Mouse (Mus musculus) heart, embryonic 10.5 days (tissue): ENCODE data around the gene Gm11037. TPM values are rescaled to one million over a fixed set of nuclear protein-coding genes. Genes with fewer than 3 reads are reported as not detected.

Experiments
- DNase-seq: peaks from one replicate; pipeline ENCODE4 v3.0.0-alpha.2; 2017; ENCODE audit warnings: low spot score
- H3K27ac ChIP-seq: fragments of 300-500 bp; sonication (generic); 2 replicates; pipeline ENCODE4 v1.5.1; 2016; ENCODE audit warnings: mild to moderate bottlenecking
- H3K27me3 ChIP-seq: fragments of 300-500 bp; sonication (generic); 2 replicates; pipeline ENCODE4 v1.6.1; 2016; ENCODE audit warnings: mild to moderate bottlenecking; ENCODE audit not compliant: poor library complexity, insufficient read depth, severe bottlenecking
- H3K36me3 ChIP-seq: fragments of 300-500 bp; sonication (generic); 2 replicates; pipeline ENCODE4 v1.6.1; 2016; ENCODE audit warnings: mild to moderate bottlenecking, moderate library complexity
- H3K4me1 ChIP-seq: fragments of 300-500 bp; sonication (generic); 2 replicates; pipeline ENCODE4 v1.6.1; 2016; ENCODE audit warnings: mild to moderate bottlenecking
- H3K4me3 ChIP-seq: fragments of 300-500 bp; sonication (generic); 2 replicates; pipeline ENCODE4 v1.5.1; 2016; ENCODE audit warnings: mild to moderate bottlenecking, moderate library complexity
- H3K9me3 ChIP-seq: fragments of 300-500 bp; sonication (generic); 2 replicates; pipeline ENCODE4 v1.6.1; 2016; ENCODE audit warnings: mild to moderate bottlenecking, moderate library complexity
- WGBS: fragments of 180-500 bp; shearing (Covaris S2); methylation state at CpG from one replicate; pipeline ENCODE4 v1.1.7; 2016; 5-methylcytosine and 5-hydroxymethylcytosine counted together
- polyA plus RNA-seq: library from polyadenylated mRNA; unstranded; fragments of >200 nt; fragmentation: Nextera tagmentation; extraction: Ambion mirVana; gene quantifications from 2 replicates; pipeline ENCODE4 v1.2.1, GENCODE M21; 2016

Gm11037 gene
- polyA plus RNA-seq, 1 experiment from 2014 or later = not detected

DNA sequence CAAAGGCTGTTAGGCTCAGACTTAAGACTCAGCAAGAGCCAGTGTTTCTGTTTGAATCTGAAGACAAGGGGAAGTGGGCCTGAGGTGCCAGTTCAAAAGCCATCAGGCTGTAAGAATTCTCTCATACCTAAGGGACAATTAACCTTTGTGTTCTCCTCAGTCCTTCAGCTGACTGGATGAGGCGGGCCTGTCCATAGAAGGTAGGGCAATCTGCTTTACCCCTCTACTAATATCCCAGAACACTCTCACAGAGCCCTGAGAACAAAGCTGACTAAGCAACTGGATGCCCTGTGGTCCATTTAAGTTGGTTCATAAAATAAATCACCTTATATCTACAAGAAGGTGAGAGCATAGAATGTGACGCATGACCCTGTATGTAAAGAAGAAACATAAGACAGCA lies 32.9 kb downstream of the Gm11037 start:
- WGBS = 92% methylated on average over 2 of the region's 2 CpGs
- peaks cover 26% of the 10 kb centered on the region for H3K27me3 ChIP-seq
- no peak overlapping the region for H3K27ac ChIP-seq
- no peaks in the 10 kb centered on the region for H3K36me3 ChIP-seq
- no peak overlapping the region for H3K4me3 ChIP-seq
- no peak for DNase-seq
- H3K4me1 ChIP-seq = peaks cover 2% of the 10 kb centered on the region; the same call in 1 of the 2 replicates
- no peaks in the 10 kb centered on the region for H3K9me3 ChIP-seq

DNA sequence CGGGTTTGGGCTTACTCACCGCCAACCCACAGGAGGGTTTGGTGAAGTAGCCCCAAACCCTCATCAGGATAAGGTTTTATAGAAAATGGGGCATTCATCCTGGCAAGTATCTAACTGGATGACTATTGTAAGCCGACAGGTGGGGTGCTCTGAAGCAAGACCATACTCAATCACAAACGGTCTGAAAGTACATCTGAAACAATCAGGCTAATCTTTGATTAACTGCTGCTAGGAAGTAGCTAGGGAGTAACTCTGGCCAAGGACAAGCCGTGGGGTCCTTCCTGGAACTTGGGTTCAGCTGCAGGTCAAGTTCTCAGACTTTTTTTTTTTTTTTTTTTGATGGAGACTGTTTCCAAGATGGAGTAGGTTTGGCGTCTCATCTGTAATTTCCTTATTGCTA lies 34.7 kb downstream of the Gm11037 start:
- no peaks in the 10 kb centered on the region for H3K36me3 ChIP-seq
- no peaks in the 10 kb centered on the region for H3K9me3 ChIP-seq
- 79% methylated on average over 6 of the region's 6 CpGs for WGBS
- peaks cover 11% of the 10 kb centered on the region for H3K4me1 ChIP-seq
- H3K4me3 ChIP-seq = no peak overlapping the region
- peaks cover 45% of the 10 kb centered on the region for H3K27me3 ChIP-seq
- H3K27ac ChIP-seq = no peak overlapping the region
- DNase-seq = no peak

DNA sequence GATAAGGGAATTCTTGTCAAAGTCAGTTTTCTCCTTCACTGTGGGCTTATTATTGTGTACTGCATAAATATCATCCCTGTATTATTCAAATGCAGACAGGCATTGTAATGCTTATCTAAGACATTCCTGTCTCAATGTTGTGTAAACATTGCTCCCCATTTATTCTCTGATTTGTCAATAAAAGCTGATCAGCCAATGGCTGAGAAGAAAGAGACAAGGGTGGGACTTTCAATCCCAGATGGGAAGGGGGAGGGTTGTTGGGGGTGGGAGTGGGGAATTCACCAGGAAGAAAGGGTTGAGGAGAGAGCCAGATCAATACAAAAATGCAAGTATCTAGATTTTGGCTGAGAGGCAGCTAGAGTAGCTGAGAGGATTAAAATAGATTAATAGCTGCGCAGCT lies 35.6 kb downstream of the Gm11037 start:
- WGBS = 70% methylated on average over 1 of the region's 1 CpGs
- Histone ChIP-seq H3K27me3 (peaks cover 54% of the 10 kb centered on the region), H3K27ac (no peak overlapping the region)

DNA sequence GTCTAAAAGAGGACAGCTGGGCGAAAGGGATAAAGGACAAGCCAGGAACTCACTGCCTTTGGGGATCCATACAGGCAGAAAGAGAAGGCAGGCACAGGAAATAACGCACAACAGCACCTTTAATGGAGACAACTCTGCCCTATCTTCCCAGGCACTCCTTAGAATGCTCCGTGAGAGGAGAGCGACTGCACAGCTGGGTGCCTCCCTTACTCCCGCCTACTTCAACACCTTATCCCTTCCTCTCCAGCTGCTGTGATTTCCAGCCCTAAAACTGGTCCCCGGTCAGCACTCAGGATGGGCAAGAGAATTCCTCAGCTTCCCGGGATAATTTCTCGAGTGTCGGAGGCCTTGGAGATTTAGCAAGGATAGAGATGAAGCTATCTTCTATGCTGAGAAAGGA lies 37.6 kb downstream of the Gm11037 start:
- Histone ChIP-seq H3K9me3 (no peaks in the 10 kb centered on the region), H3K4me1 (peaks cover 19% of the 10 kb centered on the region), H3K27me3 (peaks cover 57% of the 10 kb centered on the region), H3K4me3 (peak overlapping the region; percentile 55), H3K36me3 (no peaks in the 10 kb centered on the region), H3K27ac (no peak overlapping the region)
- 9% methylated on average over 9 of the region's 9 CpGs for WGBS
- no peak for DNase-seq

More for the DNA sequence above, 35.6 kb downstream of the Gm11037 start:
- H3K9me3 ChIP-seq = no peaks in the 10 kb centered on the region
- no peak for DNase-seq
- H3K4me1 ChIP-seq = peaks cover 11% of the 10 kb centered on the region
- no peaks in the 10 kb centered on the region for H3K36me3 ChIP-seq
- no peak overlapping the region for H3K4me3 ChIP-seq

DNA sequence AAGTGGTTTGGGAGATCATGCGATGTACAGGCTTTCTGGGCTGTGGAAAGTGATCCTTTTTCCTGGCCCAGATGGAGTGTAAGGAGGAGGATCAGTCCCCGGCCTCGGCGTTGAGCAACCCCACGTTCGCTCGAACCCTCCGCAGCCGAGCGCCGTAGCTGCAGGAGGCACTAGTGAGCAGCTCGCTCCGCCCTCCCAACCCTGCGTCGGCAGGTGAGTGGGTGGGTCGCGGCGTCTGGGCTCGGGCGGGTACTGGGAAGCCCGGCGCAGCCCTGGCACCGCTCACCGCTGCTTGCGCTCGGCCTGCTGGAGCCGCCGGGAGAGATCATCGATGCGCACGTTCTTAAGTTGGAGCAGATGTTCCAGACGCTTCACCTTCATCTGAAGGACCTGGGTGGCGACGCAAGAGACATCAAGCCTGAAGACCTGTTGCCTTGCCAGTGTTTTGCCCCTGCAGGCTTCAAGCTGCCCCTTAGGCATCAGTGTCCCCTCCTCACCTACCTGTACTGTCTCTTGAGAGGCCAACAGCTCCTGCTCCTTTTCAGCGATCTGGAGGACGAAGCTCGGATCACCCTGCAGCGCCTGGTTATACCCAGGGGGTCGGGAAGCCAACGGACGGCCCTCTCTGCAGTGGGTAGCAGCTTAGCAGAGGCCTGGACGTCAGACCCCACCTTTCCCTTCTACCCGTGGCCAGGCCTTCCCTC lies 38.3 kb downstream of the Gm11037 start:
- Histone ChIP-seq H3K4me3 (peak overlapping the region; percentile 55), H3K36me3 (no peaks in the 10 kb centered on the region), H3K4me1 (peaks cover 22% of the 10 kb centered on the region), H3K27me3 (peaks cover 57% of the 10 kb centered on the region), H3K27ac (no peak overlapping the region), H3K9me3 (no peaks in the 10 kb centered on the region)
- no peak for DNase-seq
- WGBS = 3% methylated on average over 43 of the region's 43 CpGs

DNA sequence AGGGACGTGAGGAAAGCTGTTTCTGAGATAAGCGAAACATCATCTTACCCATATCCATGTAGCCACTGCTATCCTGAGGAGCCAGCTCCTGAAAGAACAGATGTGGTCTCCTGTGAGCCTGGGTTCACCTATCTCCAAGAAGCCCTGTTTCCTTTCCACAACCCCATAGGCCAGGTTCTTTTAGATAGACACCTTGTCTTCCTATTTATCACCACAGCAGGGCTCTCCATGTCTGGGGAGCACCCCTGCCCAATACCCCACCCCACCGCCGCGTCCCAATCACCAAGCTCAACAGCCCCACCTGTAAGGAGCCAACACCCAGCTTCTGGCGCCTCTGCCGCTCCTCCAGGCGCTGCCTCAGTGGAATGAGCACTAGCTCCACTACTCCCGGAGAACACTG lies 39.0 kb downstream of the Gm11037 start:
- no peak overlapping the region for H3K27ac ChIP-seq
- peaks cover 30% of the 10 kb centered on the region for H3K4me1 ChIP-seq
- WGBS = 25% methylated on average over 9 of the region's 9 CpGs
- H3K4me3 ChIP-seq = no peak overlapping the region
- no peak for DNase-seq
- peaks cover 57% of the 10 kb centered on the region for H3K27me3 ChIP-seq
- no peaks in the 10 kb centered on the region for H3K9me3 ChIP-seq
- peaks cover 5% of the 10 kb centered on the region for H3K36me3 ChIP-seq

DNA sequence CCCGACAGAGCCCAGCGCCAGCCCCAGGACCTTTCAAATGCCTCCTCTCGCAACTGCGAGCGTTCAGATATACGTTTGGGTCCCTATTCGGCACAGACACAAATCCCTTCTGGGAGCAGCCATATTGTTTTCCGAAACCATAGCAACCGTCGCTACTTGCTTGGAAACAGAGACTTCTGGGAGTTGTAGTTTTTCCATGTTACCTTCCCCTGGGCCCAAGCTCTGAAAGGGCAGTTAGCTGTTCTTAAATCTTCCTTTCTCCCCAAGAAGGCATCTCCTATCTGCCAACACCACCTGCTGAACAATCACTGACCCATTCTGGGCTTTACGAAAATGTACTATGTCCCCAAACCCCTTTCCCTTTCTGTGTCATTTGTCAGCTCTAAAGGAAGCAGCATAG lies 41.4 kb downstream of the Gm11037 start:
- peak overlapping the region; percentile 59 for H3K4me3 ChIP-seq
- H3K4me1 ChIP-seq = peaks cover 51% of the 10 kb centered on the region
- H3K27ac ChIP-seq = no peak overlapping the region
- peak; percentile 88 for DNase-seq
- H3K36me3 ChIP-seq = peaks cover 14% of the 10 kb centered on the region
- no peaks in the 10 kb centered on the region for H3K9me3 ChIP-seq
- WGBS = 5% methylated on average over 11 of the region's 11 CpGs
- H3K27me3 ChIP-seq = peaks cover 46% of the 10 kb centered on the region

DNA sequence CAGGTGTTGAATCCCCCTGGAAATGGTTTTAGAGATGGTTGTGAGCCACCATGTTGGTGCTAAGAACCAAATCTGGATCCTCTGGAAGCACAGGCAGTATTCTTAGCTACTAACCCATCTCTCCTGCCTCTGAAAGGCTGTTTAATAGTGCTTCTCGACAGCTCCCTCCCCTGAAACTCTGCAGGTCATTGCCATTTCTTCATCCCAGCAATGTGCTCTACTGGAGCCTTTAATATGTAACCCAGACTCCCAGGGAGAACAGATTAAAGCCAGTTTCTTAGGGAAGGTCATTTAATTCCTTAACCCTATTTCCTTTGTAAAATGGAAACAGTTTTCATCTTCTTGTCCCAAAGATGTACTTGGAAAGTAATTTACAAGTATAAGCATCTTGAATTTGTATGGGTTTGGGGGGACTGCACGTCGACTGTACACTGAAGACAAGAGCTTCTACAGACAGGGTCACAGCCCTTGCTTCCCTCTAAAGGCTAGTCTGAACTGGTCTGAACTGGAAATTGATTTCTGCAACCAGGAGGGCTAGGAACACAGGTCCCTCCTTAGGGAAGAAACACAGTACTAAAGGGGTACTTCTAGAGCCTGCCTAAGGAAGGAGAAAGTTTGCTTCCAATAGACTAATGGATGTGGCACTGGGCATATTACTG lies 42.1 kb downstream of the Gm11037 start:
- Histone ChIP-seq H3K36me3 (peaks cover 14% of the 10 kb centered on the region), H3K9me3 (no peaks in the 10 kb centered on the region), H3K27me3 (peaks cover 39% of the 10 kb centered on the region), H3K4me1 (peaks cover 51% of the 10 kb centered on the region), H3K27ac (no peak overlapping the region), H3K4me3 (no peak overlapping the region)
- WGBS = 72% methylated on average over 3 of the region's 3 CpGs
- no peak for DNase-seq

DNA sequence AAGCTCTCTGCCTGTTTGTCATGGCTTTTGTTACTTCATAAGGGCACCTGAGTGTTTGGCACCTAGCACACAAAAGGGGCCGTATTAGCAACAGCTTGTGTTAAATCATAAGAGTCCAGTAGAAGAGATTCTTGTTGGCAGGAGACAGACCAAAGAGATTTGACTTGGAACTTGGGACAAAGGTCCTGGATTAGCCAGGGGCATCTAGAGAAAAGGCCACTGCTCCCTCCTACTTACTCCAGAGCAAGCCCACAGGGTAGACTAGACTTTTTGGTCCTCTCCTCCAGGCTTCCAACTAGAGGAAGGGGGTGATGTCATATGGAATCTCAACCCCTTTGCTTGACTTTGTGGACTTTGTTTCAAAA lies 42.6 kb downstream of the Gm11037 start:
- H3K36me3 ChIP-seq = peaks cover 14% of the 10 kb centered on the region
- no peak for DNase-seq
- H3K27ac ChIP-seq = no peak overlapping the region
- WGBS = 97% methylated on average over 1 of the region's 1 CpGs
- H3K27me3 ChIP-seq = peaks cover 33% of the 10 kb centered on the region
- no peak overlapping the region for H3K4me3 ChIP-seq
- no peaks in the 10 kb centered on the region for H3K9me3 ChIP-seq
- H3K4me1 ChIP-seq = peaks cover 51% of the 10 kb centered on the region

DNA sequence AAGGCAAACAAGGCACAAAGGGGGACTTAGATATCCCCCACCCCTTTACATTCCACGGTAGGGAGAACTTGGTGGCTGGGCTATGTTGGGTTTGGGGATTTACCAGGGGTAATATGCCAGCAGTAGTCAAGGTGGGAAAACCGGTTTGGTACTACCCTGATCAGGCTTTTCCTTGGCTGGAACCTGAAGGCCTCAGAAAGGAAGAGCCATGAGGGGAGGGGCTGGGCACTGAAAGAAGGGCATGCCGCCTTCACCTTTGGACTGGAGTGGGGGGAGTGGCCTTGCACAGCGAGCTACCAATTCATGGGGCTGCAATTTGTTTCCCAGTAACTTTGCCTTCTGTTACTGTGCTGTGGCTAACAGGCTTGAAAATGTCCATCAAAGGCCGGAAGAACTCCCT lies 43.2 kb downstream of the Gm11037 start:
- WGBS = 61% methylated on average over 5 of the region's 5 CpGs
- peaks cover 46% of the 10 kb centered on the region for H3K4me1 ChIP-seq
- DNase-seq = no peak
- H3K4me3 ChIP-seq = no peak overlapping the region
- peaks cover 28% of the 10 kb centered on the region for H3K27me3 ChIP-seq
- H3K36me3 ChIP-seq = peaks cover 14% of the 10 kb centered on the region
- H3K27ac ChIP-seq = no peak overlapping the region
- no peaks in the 10 kb centered on the region for H3K9me3 ChIP-seq

DNA sequence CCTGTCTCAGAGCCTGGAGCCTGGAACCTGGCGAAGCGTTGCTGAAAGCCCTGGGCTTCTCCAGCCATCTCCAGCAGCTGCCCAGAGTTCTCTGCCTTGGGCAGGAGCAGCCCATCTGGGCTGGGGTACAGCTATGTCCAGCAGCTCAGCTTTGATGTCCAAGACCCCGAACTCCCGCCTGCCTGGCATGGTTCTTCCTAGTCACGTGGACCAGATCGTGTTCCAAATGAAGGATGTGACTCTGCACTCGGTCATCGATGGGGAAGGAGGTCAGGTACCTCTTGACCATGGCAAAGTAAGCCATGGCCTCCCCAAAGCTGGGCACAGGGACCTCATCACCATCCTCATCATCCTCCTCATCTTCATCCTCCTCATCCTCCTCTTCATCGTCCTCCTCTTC lies 44.6 kb downstream of the Gm11037 start:
- H3K4me1 ChIP-seq = peaks cover 40% of the 10 kb centered on the region
- 85% methylated on average over 9 of the region's 9 CpGs for WGBS
- H3K27ac ChIP-seq = peak overlapping the region; percentile 16; the same call in 1 of the 2 replicates
- no peak for DNase-seq
- H3K27me3 ChIP-seq = peaks cover 13% of the 10 kb centered on the region
- H3K36me3 ChIP-seq = peaks cover 14% of the 10 kb centered on the region
- H3K4me3 ChIP-seq = peak overlapping the region; percentile 81; the same call in 1 of the 2 replicates
- no peaks in the 10 kb centered on the region for H3K9me3 ChIP-seq

DNA sequence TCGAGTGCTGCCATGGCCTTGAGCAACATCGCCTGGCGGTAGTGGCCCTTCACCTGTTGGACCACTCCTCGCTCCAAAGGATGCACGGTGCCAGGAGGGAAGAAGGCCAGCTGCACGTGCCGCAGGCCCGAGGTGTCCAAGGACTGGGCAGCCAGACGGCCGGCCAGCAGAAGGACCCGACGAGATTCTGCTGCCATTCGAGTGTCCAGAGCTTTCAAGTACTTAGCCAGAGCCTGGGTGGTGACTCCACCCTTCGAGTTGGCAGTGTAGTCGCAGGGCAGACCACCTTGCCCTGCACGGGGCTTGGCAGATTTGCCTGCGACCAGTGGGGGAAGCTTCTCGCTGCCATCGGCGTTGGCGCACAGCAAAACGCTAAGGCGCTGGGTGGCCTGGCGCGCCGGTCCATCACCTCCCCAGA lies 45.5 kb downstream of the Gm11037 start:
- H3K27me3 ChIP-seq = peaks cover 9% of the 10 kb centered on the region
- peak overlapping the region; percentile 81 for H3K4me3 ChIP-seq
- H3K27ac ChIP-seq = peak overlapping the region; percentile 92
- peaks cover 40% of the 10 kb centered on the region for H3K4me1 ChIP-seq
- 37% methylated on average over 26 of the region's 26 CpGs for WGBS
- no peaks in the 10 kb centered on the region for H3K9me3 ChIP-seq
- peak; percentile 82 for DNase-seq
- peaks cover 14% of the 10 kb centered on the region for H3K36me3 ChIP-seq

DNA sequence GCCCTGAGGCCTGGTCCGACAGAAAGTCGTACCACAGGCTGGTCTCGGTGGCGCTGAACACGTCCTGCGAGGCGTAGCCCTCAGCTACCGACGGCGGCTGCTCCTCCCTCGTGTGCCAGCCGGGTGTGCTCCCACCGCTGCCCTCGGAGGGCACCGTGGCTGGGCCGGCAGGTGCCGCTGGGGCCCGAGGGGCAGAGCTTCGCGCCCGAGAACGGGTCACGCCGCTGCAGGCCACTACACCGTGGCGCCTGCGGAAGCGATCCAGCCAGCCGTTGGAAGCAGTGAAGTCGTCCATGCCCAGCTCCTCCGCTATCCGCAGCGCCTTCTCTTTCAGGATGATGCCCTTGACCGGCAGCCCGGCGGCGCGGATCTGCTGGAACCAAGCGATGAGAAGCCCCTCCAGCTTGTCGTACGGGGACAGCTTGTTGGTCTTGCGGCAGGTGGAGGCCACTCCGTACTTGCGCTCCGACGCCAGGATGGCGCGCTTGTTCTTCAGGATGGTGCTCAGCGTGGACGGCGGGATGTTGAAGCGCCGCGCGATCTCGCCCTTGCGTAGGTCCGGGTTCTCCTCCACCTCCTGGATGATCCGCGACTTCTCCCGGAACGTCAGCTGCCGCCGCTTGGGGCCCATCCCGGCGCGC lies 46.1 kb downstream of the Gm11037 start:
- H3K4me3 ChIP-seq = peak overlapping the region; percentile 81
- peak; percentile 84 for DNase-seq
- under 1% methylated on average over 67 of the region's 67 CpGs for WGBS
- H3K4me1 ChIP-seq = peaks cover 37% of the 10 kb centered on the region
- peak overlapping the region; percentile 92 for H3K27ac ChIP-seq
- H3K27me3 ChIP-seq = 0 out of 2 replicates have a peak, but pooled peaks cover 4% of the 10 kb centered on the region
- H3K9me3 ChIP-seq = no peaks in the 10 kb centered on the region
- H3K36me3 ChIP-seq = peaks cover 14% of the 10 kb centered on the region
